Mouse (Mus musculus) brain, embryonic 14.5 days (tissue): ENCODE results near the gene Lsg1.

Source experiments
- CTCF ChIP-seq: fragments of 200-500 bp; IDR thresholded peaks from 2 replicates; pipeline ENCODE4 v1.5.1; 2012; ENCODE audit warnings: inconsistent platforms, mild to moderate bottlenecking, moderate library complexity, borderline replicate concordance; ENCODE audit not compliant: insufficient read depth, insufficient read length; ENCODE audit errors: extremely low read depth
- POLR2A ChIP-seq: fragments of 200-500 bp; IDR thresholded peaks from 2 replicates; pipeline ENCODE4 v1.6.1; 2012; ENCODE audit warnings: mild to moderate bottlenecking, inconsistent platforms, borderline replicate concordance; ENCODE audit not compliant: poor library complexity, insufficient read depth, insufficient read length, severe bottlenecking; ENCODE audit errors: extremely low read depth

DNA sequence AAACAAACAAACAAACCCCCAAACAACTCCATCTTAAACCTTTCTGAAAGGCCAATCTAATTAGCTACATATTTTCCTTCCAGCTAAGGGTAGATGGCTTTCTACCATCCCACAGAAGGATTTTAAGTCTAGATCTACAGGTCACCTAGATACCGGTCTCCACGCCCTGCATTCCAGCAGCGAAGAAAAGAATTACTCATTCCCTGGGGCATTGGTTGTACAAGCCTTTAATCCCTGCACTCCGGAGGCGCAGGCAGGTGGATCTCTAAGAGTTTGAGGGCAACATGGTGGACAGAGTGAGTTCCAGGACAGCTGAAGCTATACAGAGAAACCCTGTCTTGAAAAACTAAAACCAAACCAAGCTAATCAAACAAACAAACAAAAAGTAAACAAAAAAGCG lies 41.0 kb upstream of the Lsg1 start:
- TF ChIP-seq CTCF: no peak
- TF ChIP-seq POLR2A: no peak
